Mouse (Mus musculus): ENCODE measurements around the gene Lysmd1. TPM values are rescaled to one million over a fixed set of nuclear protein-coding genes. Genes with fewer than 3 reads are reported as not detected.

The Lysmd1 gene
- polyA plus RNA-seq, 1 experiment from 2014 or later: 8.0 TPM

DNA sequence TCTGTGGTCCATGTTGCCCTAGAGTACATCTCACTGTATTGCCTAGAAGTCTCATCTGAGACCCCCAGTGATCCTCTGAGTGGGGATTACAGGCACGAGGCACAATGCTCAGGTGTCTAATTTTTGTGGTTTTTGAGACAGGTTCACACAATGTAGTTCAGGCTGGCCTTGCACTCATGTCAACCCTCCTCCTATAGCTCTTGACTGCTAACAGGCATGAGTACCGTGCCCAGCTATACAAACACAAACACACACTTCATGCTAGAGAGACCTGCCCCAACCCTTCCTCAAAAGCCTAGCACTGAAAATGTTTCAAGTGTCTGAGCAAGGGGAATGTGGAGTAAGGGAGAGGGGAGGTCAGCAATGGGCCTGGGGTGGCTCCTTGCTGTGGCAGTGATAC lies 52.2 kb downstream of the Lysmd1 start:
- Histone ChIP-seq H3K9ac (ENCODE audit: low read length) (no peak overlapping the region), H3K27me3 (replicated peaks; ENCODE audit: control insufficient read depth, insufficient read depth, low read length) (no peaks in the 10 kb centered on the region), H3K9me3 (ENCODE audit: control insufficient read depth, low read length) (no peaks in the 10 kb centered on the region), H3K4me1 (replicated peaks; ENCODE audit: control insufficient read depth, insufficient read depth, low read length) (no peaks in the 10 kb centered on the region), H3K4me3 (ENCODE audit: low read depth, low read length) (no peak overlapping the region), H3K27ac (ENCODE audit: low read depth) (no peak overlapping the region), H3K4me2 (ENCODE audit: low read length) (no peak overlapping the region), H3K36me3 (ENCODE audit: control insufficient read depth, insufficient read depth, low read length) (peaks cover 74% of the 10 kb centered on the region)
- 93% methylated on average over 2 of the region's 2 CpGs for whole genome bisulfite sequencing
- no peak for ATAC-seq (replicated peaks; ENCODE audit: low FRiP score, low TSS enrichment, low read depth)
- DNase-seq (ENCODE audit: low spot score): no peak

- WGBS: 91% methylated on average over 6 of the region's 6 CpGs
- H3K4me1 ChIP-seq (replicated peaks; ENCODE audit: control insufficient read depth, insufficient read depth, low read length): no peaks in the 10 kb centered on the region
- H3K4me3 ChIP-seq (ENCODE audit: low read depth, low read length): no peak overlapping the region
- no peak overlapping the region for H3K9ac ChIP-seq (ENCODE audit: low read length)
- DNase-seq (ENCODE audit: low spot score): no peak
- H3K4me2 ChIP-seq (ENCODE audit: low read length): no peak overlapping the region
- H3K27me3 ChIP-seq (replicated peaks; ENCODE audit: control insufficient read depth, insufficient read depth, low read length): no peaks in the 10 kb centered on the region
- peaks cover 76% of the 10 kb centered on the region for H3K36me3 ChIP-seq (ENCODE audit: control insufficient read depth, insufficient read depth, low read length)
- no peaks in the 10 kb centered on the region for H3K9me3 ChIP-seq (ENCODE audit: control insufficient read depth, low read length)
- H3K27ac ChIP-seq (ENCODE audit: low read depth): no peak overlapping the region
- ATAC-seq (replicated peaks; ENCODE audit: low FRiP score, low TSS enrichment, low read depth): no peak
These were observed 53.0 kb downstream of the Lysmd1 start for GRCm38 (mm10) chr3:95186888-95187287.

Small RNAs within 50 kb of the gene (microRNA-seq; reads per million reads assigned to microRNA genes)
- not detected for gene Mir8099-1

Other genes starting within 250 kb of the Lysmd1 start
- gene Psmb4, start 247.1 kb upstream of the Lysmd1 start, polyA plus RNA-seq (2014; fragmentation: Nextera tagmentation; extraction: Ambion mirVana): 354 and 364 TPM in 2 replicates
- gene Selenbp1, start 201.0 kb upstream of the Lysmd1 start, polyA plus RNA-seq (2014; fragmentation: Nextera tagmentation; extraction: Ambion mirVana): 74.2 and 74.5 TPM in 2 replicates
- gene Rfx5, start 180.0 kb upstream of the Lysmd1 start, polyA plus RNA-seq (2014; fragmentation: Nextera tagmentation; extraction: Ambion mirVana): 9.7 and 10.1 TPM in 2 replicates
- gene Pi4kb, start 159.4 kb upstream of the Lysmd1 start, polyA plus RNA-seq (2014; fragmentation: Nextera tagmentation; extraction: Ambion mirVana): 24.1 and 24.8 TPM in 2 replicates
- gene Zfp687, start 118.6 kb upstream of the Lysmd1 start, polyA plus RNA-seq (2014; fragmentation: Nextera tagmentation; extraction: Ambion mirVana): 23.9 and 27.8 TPM in 2 replicates
- gene Psmd4, start 91.5 kb upstream of the Lysmd1 start, polyA plus RNA-seq (2014; fragmentation: Nextera tagmentation; extraction: Ambion mirVana): 237 and 260 TPM in 2 replicates
- 12.5 and 16.0 TPM in 2 replicates for gene Pip5k1a, start 27.2 kb upstream of the Lysmd1 start, polyA plus RNA-seq (2014; fragmentation: Nextera tagmentation; extraction: Ambion mirVana)
- gene Vps72, start 23.1 kb upstream of the Lysmd1 start, polyA plus RNA-seq (2014; fragmentation: Nextera tagmentation; extraction: Ambion mirVana): 143 and 149 TPM in 2 replicates
- 0.91 and 1.7 TPM in 2 replicates for gene Tmod4, start 9.6 kb upstream of the Lysmd1 start, polyA plus RNA-seq (2014; fragmentation: Nextera tagmentation; extraction: Ambion mirVana)
- gene Scnm1, start 77 bp upstream of the Lysmd1 start, polyA plus RNA-seq (2014; fragmentation: Nextera tagmentation; extraction: Ambion mirVana): 70.3 and 72.9 TPM in 2 replicates
- gene Tnfaip8l2, start 8.3 kb downstream of the Lysmd1 start, polyA plus RNA-seq (2014; fragmentation: Nextera tagmentation; extraction: Ambion mirVana): 3.2 TPM in 2 replicates
- 4.8 and 5.3 TPM in 2 replicates for gene Sema6c, start 26.4 kb downstream of the Lysmd1 start, polyA plus RNA-seq (2014; fragmentation: Nextera tagmentation; extraction: Ambion mirVana)
- gene Gabpb2, start 83.8 kb downstream of the Lysmd1 start, polyA plus RNA-seq (2014; fragmentation: Nextera tagmentation; extraction: Ambion mirVana): 10.8 and 10.9 TPM in 2 replicates
- gene Cdc42se1, start 94.6 kb downstream of the Lysmd1 start, polyA plus RNA-seq (2014; fragmentation: Nextera tagmentation; extraction: Ambion mirVana): 92.6 and 98.7 TPM in 2 replicates
- 38.5 and 38.9 TPM in 2 replicates for gene Mllt11, start 98.1 kb downstream of the Lysmd1 start, polyA plus RNA-seq (2014; fragmentation: Nextera tagmentation; extraction: Ambion mirVana)
- 0.26 and 0.40 TPM in 2 replicates for gene Gm128, start 107.5 kb downstream of the Lysmd1 start, polyA plus RNA-seq (2014; fragmentation: Nextera tagmentation; extraction: Ambion mirVana)
- 1.0 and 1.7 TPM in 2 replicates for gene Bnipl, start 117.1 kb downstream of the Lysmd1 start, polyA plus RNA-seq (2014; fragmentation: Nextera tagmentation; extraction: Ambion mirVana)
- 38.5 and 39.8 TPM in 2 replicates for gene Mindy1, start 147.3 kb downstream of the Lysmd1 start, polyA plus RNA-seq (2014; fragmentation: Nextera tagmentation; extraction: Ambion mirVana)
- gene Prune1, start 148.0 kb downstream of the Lysmd1 start, polyA plus RNA-seq (2014; fragmentation: Nextera tagmentation; extraction: Ambion mirVana): 16.5 and 20.6 TPM in 2 replicates
- gene Anxa9, start 173.1 kb downstream of the Lysmd1 start, polyA plus RNA-seq (2014; fragmentation: Nextera tagmentation; extraction: Ambion mirVana): 1.5 and 1.6 TPM in 2 replicates
- 130 and 143 TPM in 2 replicates for gene Cers2, start 180.7 kb downstream of the Lysmd1 start, polyA plus RNA-seq (2014; fragmentation: Nextera tagmentation; extraction: Ambion mirVana)
- gene Setdb1, start 223.1 kb downstream of the Lysmd1 start, polyA plus RNA-seq (2014; fragmentation: Nextera tagmentation; extraction: Ambion mirVana): 45.2 and 51.3 TPM in 2 replicates